In the genomic region with DNA sequence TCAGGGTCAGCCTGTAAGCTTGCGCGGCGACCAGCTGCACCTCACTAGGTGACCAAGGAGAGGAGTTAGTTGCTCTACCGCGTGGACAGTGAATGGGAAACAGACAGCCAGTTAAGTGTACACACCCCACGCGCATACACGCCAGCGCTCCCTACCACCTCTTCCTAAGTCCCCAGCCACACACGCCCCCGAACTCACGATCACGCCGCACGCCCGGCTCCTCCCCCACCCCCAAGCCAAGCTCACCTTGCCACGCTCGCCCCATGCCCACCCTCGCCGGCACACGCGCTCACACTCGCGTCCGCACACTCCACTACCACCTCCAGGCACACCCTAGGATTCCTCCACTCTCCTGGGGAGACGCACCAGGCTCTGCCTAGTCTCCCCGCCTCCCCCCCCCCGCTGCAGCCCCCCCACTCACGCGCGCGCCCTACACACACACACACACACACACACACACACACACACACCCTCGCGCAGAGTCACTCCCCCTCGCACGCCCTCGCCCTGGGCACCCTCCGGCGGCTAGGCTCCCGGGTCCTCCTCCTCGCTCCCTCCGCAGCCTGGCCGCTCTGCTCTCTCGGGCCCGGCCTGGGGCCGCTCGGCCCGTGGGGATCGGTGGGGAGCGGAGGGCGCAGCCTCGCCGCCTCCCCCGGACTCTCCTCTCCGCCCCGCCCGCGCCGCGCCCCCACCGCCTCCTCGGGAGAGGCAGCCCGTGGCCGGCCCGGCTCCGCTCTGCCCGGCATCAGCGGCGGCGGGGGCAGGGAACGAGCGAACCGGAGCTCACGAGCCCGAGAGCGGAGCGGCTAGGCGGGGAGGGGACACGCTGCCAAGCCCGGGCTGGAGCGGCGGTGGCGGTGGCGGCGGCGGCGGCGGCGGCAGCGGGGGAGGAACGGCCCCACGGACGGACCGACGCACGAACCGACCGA, we compare ENCODE assay signal across 8 mouse cellular contexts. TPM values are rescaled to one million over a fixed set of nuclear protein-coding genes. Genes with fewer than 3 reads are reported as not detected.
A peak's percentile ranks its signal among the peaks of the same experiment; 100 is the strongest.
DNase-seq lines count a peak whose midpoint lies in the region; ATAC-seq and TF ChIP-seq lines count a peak whose summit lies in the region.

Kcnd3 (plus strand) TSS at position 704 of the 929 bp plus-strand sequence.

- H3K27ac ChIP-seq in embryonic facial prominence, embryonic 12.5 days, result no peak within 1 kb of the TSS
- H3K27ac ChIP-seq in heart, embryonic 15.5 days, result no peak within 1 kb of the TSS
- no peak within 1 kb of the TSS for H3K27ac ChIP-seq in liver, embryonic 14.5 days
- peak within 1 kb of the TSS; percentile 81 for H3K27ac ChIP-seq in neural tube, embryonic 13.5 days (replicated peaks)

- peak; percentile 59; the same call in 1 of the 2 replicates for ATAC-seq in embryonic facial prominence, embryonic 12.5 days (ENCODE audit: insufficient number of reproducible peaks, insufficient read depth, low FRiP score, low TSS enrichment)
- peak; percentile 50 for ATAC-seq in heart, embryonic 15.5 days (replicated peaks; ENCODE audit: insufficient number of reproducible peaks, insufficient read depth, low FRiP score, low read depth)
- ATAC-seq in liver, embryonic 14.5 days (ENCODE audit: insufficient read depth), result no peak
- ATAC-seq in neural tube, embryonic 13.5 days (ENCODE audit: low read depth), result peak; percentile 82

- H3K9ac ChIP-seq in embryonic facial prominence, embryonic 12.5 days, result peak within 1 kb of the TSS; percentile 66
- peak within 1 kb of the TSS; percentile 59 for H3K9ac ChIP-seq in heart, embryonic 15.5 days
- H3K9ac ChIP-seq in liver, embryonic 14.5 days (replicated peaks), result no peak within 1 kb of the TSS
- H3K9ac ChIP-seq in neural tube, embryonic 13.5 days, result peak within 1 kb of the TSS; percentile 82

- peak; percentile 30 for DNase-seq in layer of hippocampus, adult 11-12 months (ENCODE audit: low spot score)
- no peak for DNase-seq in layer of hippocampus, adult 9-10 months (ENCODE audit: low spot score)
- peak; percentile 36 to 69 for DNase-seq in kidney, postnatal 25 days
- no peak for DNase-seq in liver, embryonic 14.5 days (ENCODE audit: low read depth in 3 of 3, low spot score in 3 of 3)
- peak; percentile 20 for DNase-seq in yolk sac, embryonic 10.5 days (ENCODE audit: low spot score)

- H3K9me3 ChIP-seq in embryonic facial prominence, embryonic 12.5 days, result no peaks in the 10 kb centered on the region
- H3K9me3 ChIP-seq in heart, embryonic 15.5 days (replicated peaks), result no peaks in the 10 kb centered on the region
- H3K9me3 ChIP-seq in liver, embryonic 14.5 days (ENCODE audit: control insufficient read depth, low read length), result no peaks in the 10 kb centered on the region
- H3K9me3 ChIP-seq in neural tube, embryonic 13.5 days, result no peaks in the 10 kb centered on the region

- WGBS in embryonic facial prominence, embryonic 12.5 days, result 2% methylated on average over 61 of the region's 98 CpGs
- WGBS in heart, embryonic 15.5 days, result 1% methylated on average over 57 of the region's 98 CpGs
- WGBS in liver, embryonic 14.5 days (ENCODE audit: insufficient replicate concordance), result 1% methylated on average over 57 of the region's 98 CpGs
- WGBS in neural tube, embryonic 13.5 days, result 1% methylated on average over 72 of the region's 98 CpGs

- peaks cover 20% of the 10 kb centered on the region; the same call in 1 of the 2 replicates for H3K4me1 ChIP-seq in embryonic facial prominence, embryonic 12.5 days
- peaks cover 25% of the 10 kb centered on the region for H3K4me1 ChIP-seq in heart, embryonic 15.5 days (replicated peaks)
- H3K4me1 ChIP-seq in liver, embryonic 14.5 days (replicated peaks; ENCODE audit: control insufficient read depth in 2 of 2, insufficient read depth in 2 of 2, low read length in 1 of 2), result no peaks in the 10 kb centered on the region
- peaks cover 38% of the 10 kb centered on the region for H3K4me1 ChIP-seq in neural tube, embryonic 13.5 days (replicated peaks)

- no peak for TF ChIP-seq CTCF in liver, embryonic 14.5 days (IDR thresholded peaks at IDR 0.05; ENCODE audit: low read depth)

- no peaks in the 10 kb centered on the region for H3K36me3 ChIP-seq in embryonic facial prominence, embryonic 12.5 days
- no peaks in the 10 kb centered on the region for H3K36me3 ChIP-seq in heart, embryonic 15.5 days
- H3K36me3 ChIP-seq in liver, embryonic 14.5 days (replicated peaks; ENCODE audit: control insufficient read depth, insufficient read depth, low read depth), result no peaks in the 10 kb centered on the region
- H3K36me3 ChIP-seq in neural tube, embryonic 13.5 days, result no peaks in the 10 kb centered on the region

- TF ChIP-seq EP300 in liver, embryonic 14.5 days (IDR thresholded peaks at IDR 0.05; ENCODE audit: low read depth), result no peak

- peak within 1 kb of the TSS; percentile 100 for H3K4me2 ChIP-seq in embryonic facial prominence, embryonic 12.5 days (replicated peaks)
- H3K4me2 ChIP-seq in heart, embryonic 15.5 days, result peak within 1 kb of the TSS; percentile 100
- H3K4me2 ChIP-seq in liver, embryonic 14.5 days (ENCODE audit: low read depth), result peak within 1 kb of the TSS; percentile 56
- peak within 1 kb of the TSS; percentile 98 for H3K4me2 ChIP-seq in neural tube, embryonic 13.5 days

- H3K27me3 ChIP-seq in embryonic facial prominence, embryonic 12.5 days, result peaks cover 64% of the 10 kb centered on the region
- H3K27me3 ChIP-seq in heart, embryonic 15.5 days, result peaks cover 66% of the 10 kb centered on the region
- H3K27me3 ChIP-seq in liver, embryonic 14.5 days (ENCODE audit: control insufficient read depth, insufficient read depth, low read length), result peaks cover 52% of the 10 kb centered on the region
- peaks cover 51% of the 10 kb centered on the region for H3K27me3 ChIP-seq in neural tube, embryonic 13.5 days

- peak within 1 kb of the TSS; percentile 66 for H3K4me3 ChIP-seq in embryonic facial prominence, embryonic 12.5 days
- peak within 1 kb of the TSS; percentile 66 for H3K4me3 ChIP-seq in heart, embryonic 15.5 days
- H3K4me3 ChIP-seq in liver, embryonic 14.5 days (ENCODE audit: insufficient read depth in 1 of 2, low read depth in 2 of 2, low read length in 2 of 2), result peak within 1 kb of the TSS in 1 of 2 experiments; percentile 36; a peak in 2 of 4 replicates
- peak within 1 kb of the TSS; percentile 68 for H3K4me3 ChIP-seq in neural tube, embryonic 13.5 days

RNA-seq across cellular contexts. Expression of gene Kcnd3, which starts in this region (rescaled TPM):
- 1.0 and 1.1 TPM in 2 replicates for polyA plus RNA-seq in embryonic facial prominence, embryonic 12.5 days (2016; fragmentation: Nextera tagmentation; extraction: Ambion mirVana)
- 0.44 and 0.74 TPM in 2 replicates for polyA plus RNA-seq in heart, embryonic 15.5 days (2015; fragmentation: Nextera tagmentation; extraction: Ambion mirVana)
- polyA plus RNA-seq in liver, embryonic 14.5 days (2012; rRNA removed), result 0.08 and 0.12 TPM in 2 replicates
- polyA plus RNA-seq in liver, embryonic 14.5 days (2014; fragmentation: Nextera tagmentation; extraction: Ambion mirVana), result 0.01 TPM in 1 of 2 replicates, not detected in the other
- polyA plus RNA-seq in neural tube, embryonic 13.5 days (2015; fragmentation: Nextera tagmentation; extraction: Ambion mirVana), result 4.4 and 4.6 TPM in 2 replicates

Comparison
In these comparisons a context has a peak if more than half of its experiments do, and no peak if none do; other contexts are left out.
1. DNase-seq: peak in layer of hippocampus, adult 11-12 months (single experiment), kidney, postnatal 25 days (2 of 2) and yolk sac, embryonic 10.5 days (single experiment); none in layer of hippocampus, adult 9-10 months (single experiment) and liver, embryonic 14.5 days (0 of 3).
2. Peak in ATAC-seq, H3K4me3 ChIP-seq, H3K9ac ChIP-seq and H3K4me2 ChIP-seq in heart, embryonic 15.5 days; RNA of the gene not detected or under 1 TPM.
3. Peak in every context shown above with its lines, with median percentiles within 50 percentile points of each other: H3K4me2 ChIP-seq.